Mouse (Mus musculus): ENCODE results near the gene Entr1.

DNA sequence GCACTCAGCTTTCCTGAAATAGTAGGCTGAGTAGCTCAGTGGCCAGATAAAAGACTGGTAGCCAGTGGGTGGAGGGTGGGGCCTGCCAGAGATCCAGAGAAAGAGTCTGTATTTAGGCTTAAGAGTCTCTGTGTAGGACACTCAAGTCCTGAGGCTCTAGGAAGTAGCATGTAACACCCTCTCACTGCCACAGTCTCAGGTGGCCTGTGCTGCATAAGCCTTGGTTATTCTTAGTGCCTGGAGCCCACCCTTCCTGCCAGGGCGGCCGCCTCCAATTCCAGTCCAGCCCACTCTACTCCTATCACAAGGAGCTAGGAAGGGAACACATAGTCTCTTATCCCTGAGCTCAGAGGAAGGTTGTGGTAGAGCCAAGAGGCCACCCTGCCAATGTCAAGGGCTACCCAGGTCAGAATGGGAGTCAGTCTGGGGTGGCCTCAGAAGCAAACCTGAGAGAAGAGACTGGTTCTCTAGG is 47.6 kb downstream of the Entr1 start:
- TF ChIP-seq CTCF (IDR thresholded peaks at IDR 0.05; ENCODE audit: low read depth) (no peak), EP300 (optimal IDR thresholded peaks at IDR 0.05) (no peak)

Data from stomach, postnatal 0 days (tissue).